Mouse (Mus musculus) liver, adult 2 months (tissue): ENCODE results near the gene Def6.

ENCODE experiments used
- CTCF ChIP-seq: fragments of 200-500 bp; IDR thresholded peaks from 2 replicates; pipeline ENCODE4 v1.5.1; 2011; ENCODE audit warnings: low read depth, low read length, control low read depth
- POLR2A ChIP-seq: fragments of 200-500 bp; IDR thresholded peaks from 2 replicates; pipeline ENCODE4 v1.6.1; 2011; ENCODE audit warnings: low read length, control low read depth; ENCODE audit not compliant: insufficient read depth; ENCODE audit errors: extremely low read depth

GRCm38 (mm10) chr17:28207092-28207491, 486 bp upstream of the Def6 start:
- no peak for TF ChIP-seq CTCF
- TF ChIP-seq POLR2A, result no peak
